Mouse (Mus musculus): ENCODE measurements at regions not wholly inside any gene's neighbourhood (a gene's known extent, or its start where the extent isn't known, plus 50 kb on each side); places are given as distances from the start of the nearest gene placed in this dataset.

DNA sequence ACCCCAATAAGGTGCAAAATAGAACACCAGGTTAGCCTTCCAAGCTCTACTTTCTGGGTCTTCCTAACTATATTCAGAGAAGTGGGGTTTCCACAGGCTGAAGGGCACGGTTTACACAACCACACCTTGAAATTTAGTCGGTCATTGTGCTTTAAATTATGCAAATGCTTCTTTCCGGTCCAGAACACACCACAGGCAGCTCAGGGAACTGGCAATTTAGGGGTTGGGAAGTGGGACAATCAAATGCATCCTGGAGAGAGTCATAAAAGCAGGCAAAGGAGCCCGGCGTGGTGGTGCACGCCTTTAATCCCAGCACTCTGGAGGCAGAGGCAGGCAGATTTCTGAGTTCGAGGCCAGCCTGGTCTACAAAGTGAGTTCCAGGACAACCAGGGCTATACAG lies 56.0 kb upstream of the Bhlhe23 start:
- H3K9me3 ChIP-seq (ENCODE audit: control insufficient read depth, low read length) = no peaks in the 10 kb centered on the region
- no peaks in the 10 kb centered on the region for H3K4me1 ChIP-seq (replicated peaks; ENCODE audit: control insufficient read depth, insufficient read depth, low read length)
- H3K36me3 ChIP-seq (ENCODE audit: control insufficient read depth, insufficient read depth, low read length) = no peaks in the 10 kb centered on the region
- H3K4me3 ChIP-seq (ENCODE audit: low read depth, low read length) = no peak overlapping the region
- no peak for ATAC-seq (replicated peaks; ENCODE audit: low FRiP score)
- H3K9ac ChIP-seq (ENCODE audit: low read length) = no peak overlapping the region
- DNase-seq (ENCODE audit: low spot score) = no peak
- H3K27ac ChIP-seq (ENCODE audit: low read depth, low read length) = no peak overlapping the region
- H3K27me3 ChIP-seq (ENCODE audit: control insufficient read depth, insufficient read depth, low read length) = no peaks in the 10 kb centered on the region
- 86% methylated on average over 7 of the region's 7 CpGs for WGBS
- H3K4me2 ChIP-seq (ENCODE audit: low read depth, low read length, severe bottlenecking) = no peak overlapping the region

DNA sequence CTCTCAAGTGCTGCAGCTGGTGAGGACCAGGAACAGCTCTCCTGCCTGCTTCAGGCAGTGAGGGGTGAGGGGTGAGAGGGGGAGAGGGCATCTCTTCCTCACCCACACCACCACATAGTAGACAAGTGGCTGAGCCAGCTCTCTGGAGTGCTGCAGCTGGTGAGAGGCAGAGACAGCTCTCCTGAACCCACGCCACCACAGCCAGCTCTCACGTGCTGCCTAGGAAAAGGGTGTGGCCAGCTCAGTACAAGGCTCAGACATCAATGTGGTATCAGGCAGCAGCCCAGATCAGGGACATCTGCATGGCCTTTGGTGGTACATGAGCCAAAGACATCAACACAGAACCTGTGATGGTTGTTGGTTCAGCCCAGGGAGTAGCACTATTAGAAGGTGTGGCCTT lies 53.9 kb upstream of the Bhlhe23 start:
- DNase-seq (ENCODE audit: low spot score) = no peak
- H3K9ac ChIP-seq (ENCODE audit: low read length) = no peak overlapping the region
- no peak overlapping the region for H3K4me3 ChIP-seq (ENCODE audit: low read depth, low read length)
- H3K27me3 ChIP-seq (ENCODE audit: control insufficient read depth, insufficient read depth, low read length) = no peaks in the 10 kb centered on the region
- no peaks in the 10 kb centered on the region for H3K9me3 ChIP-seq (ENCODE audit: control insufficient read depth, low read length)
- WGBS = 77% methylated on average over 2 of the region's 2 CpGs
- no peaks in the 10 kb centered on the region for H3K36me3 ChIP-seq (ENCODE audit: control insufficient read depth, insufficient read depth, low read length)
- no peak overlapping the region for H3K4me2 ChIP-seq (ENCODE audit: low read depth, low read length, severe bottlenecking)
- no peaks in the 10 kb centered on the region for H3K4me1 ChIP-seq (replicated peaks; ENCODE audit: control insufficient read depth, insufficient read depth, low read length)
- H3K27ac ChIP-seq (ENCODE audit: low read depth, low read length) = no peak overlapping the region
- no peak for ATAC-seq (replicated peaks; ENCODE audit: low FRiP score)

DNA sequence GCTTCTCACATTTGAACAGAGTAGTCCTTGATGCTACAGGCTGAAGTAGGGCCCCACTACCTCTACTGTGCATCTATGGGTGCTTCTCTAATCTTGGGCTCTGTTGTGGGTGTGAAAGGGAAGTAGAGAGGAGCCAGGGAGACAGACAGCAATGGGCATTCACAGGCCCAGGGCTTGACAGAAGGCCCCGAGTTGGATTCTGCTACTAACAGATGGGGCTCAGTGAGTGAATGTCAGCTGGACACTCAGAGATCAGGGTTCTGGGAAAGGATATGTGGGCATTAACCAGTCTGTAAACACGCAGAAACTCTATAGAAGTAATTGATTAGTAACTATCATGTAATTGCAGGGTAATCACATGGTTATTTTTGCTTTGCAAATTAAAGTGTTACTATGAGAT lies 51.4 kb upstream of the Bhlhe23 start:
- H3K27ac ChIP-seq (ENCODE audit: low read depth, low read length) = no peak overlapping the region
- H3K9me3 ChIP-seq (ENCODE audit: control insufficient read depth, low read length) = no peaks in the 10 kb centered on the region
- no peaks in the 10 kb centered on the region for H3K27me3 ChIP-seq (ENCODE audit: control insufficient read depth, insufficient read depth, low read length)
- H3K36me3 ChIP-seq (ENCODE audit: control insufficient read depth, insufficient read depth, low read length) = no peaks in the 10 kb centered on the region
- DNase-seq (ENCODE audit: low spot score) = no peak
- no peaks in the 10 kb centered on the region for H3K4me1 ChIP-seq (replicated peaks; ENCODE audit: control insufficient read depth, insufficient read depth, low read length)
- WGBS = 79% methylated on average over 2 of the region's 2 CpGs
- no peak overlapping the region for H3K9ac ChIP-seq (ENCODE audit: low read length)
- no peak overlapping the region for H3K4me2 ChIP-seq (ENCODE audit: low read depth, low read length, severe bottlenecking)
- H3K4me3 ChIP-seq (ENCODE audit: low read depth, low read length) = no peak overlapping the region
- no peak for ATAC-seq (replicated peaks; ENCODE audit: low FRiP score)

DNA sequence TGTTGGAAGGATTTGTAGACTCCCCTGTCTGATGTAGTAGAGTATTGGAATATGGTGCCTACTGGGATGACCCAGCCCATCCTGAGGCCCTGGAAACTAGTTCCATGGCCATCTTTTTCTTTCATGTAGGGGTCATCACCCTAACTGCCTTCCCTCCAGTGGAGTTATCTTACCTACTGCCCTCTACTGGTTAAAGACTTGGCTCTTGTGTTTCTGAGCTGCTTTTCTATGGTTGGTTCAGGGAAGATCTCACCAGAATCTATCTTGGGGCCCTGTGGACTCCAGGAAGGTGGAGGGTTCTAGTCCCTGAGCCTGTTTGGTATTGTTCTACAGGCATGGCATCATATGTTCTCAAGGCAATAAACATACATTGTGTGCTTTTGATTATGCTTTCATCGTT lies 50.0 kb upstream of the Bhlhe23 start:
- Histone ChIP-seq H3K9me3 (ENCODE audit: control insufficient read depth, low read length) (no peaks in the 10 kb centered on the region), H3K4me3 (ENCODE audit: low read depth, low read length) (no peak overlapping the region), H3K9ac (ENCODE audit: low read length) (no peak overlapping the region), H3K27ac (ENCODE audit: low read depth, low read length) (no peak overlapping the region), H3K36me3 (ENCODE audit: control insufficient read depth, insufficient read depth, low read length) (no peaks in the 10 kb centered on the region), H3K4me1 (replicated peaks; ENCODE audit: control insufficient read depth, insufficient read depth, low read length) (no peaks in the 10 kb centered on the region), H3K4me2 (ENCODE audit: low read depth, low read length, severe bottlenecking) (no peak overlapping the region), H3K27me3 (ENCODE audit: control insufficient read depth, insufficient read depth, low read length) (no peaks in the 10 kb centered on the region)
- DNase-seq (ENCODE audit: low spot score) (no peak), ATAC-seq (replicated peaks; ENCODE audit: low FRiP score) (no peak)
- WGBS = 93% methylated on average over 1 of the region's 1 CpGs
